Mouse (Mus musculus) embryonic facial prominence, embryonic 14.5 days (tissue): ENCODE measurements at regions not wholly inside any gene's neighbourhood (a gene's known extent, or its start where the extent isn't known, plus 50 kb on each side); places are given as distances from the start of the nearest gene placed in this dataset.
A peak's percentile ranks its signal among the peaks of the same experiment; 100 is the strongest.

Experiments
- ATAC-seq: fragments of 200-750 bp; cut with Nextera tagmentation; 2 replicates; pipeline ENCODE4 v1.8.0; 2017; ENCODE audit warnings: low read depth, moderate number of reproducible peaks, moderate TSS enrichment
- DNase-seq: peaks from one replicate; pipeline ENCODE4 v3.0.0-alpha.2; 2015; ENCODE audit warnings: low spot score
- H3K27ac ChIP-seq: fragments of 300-500 bp; sonication (generic); replicated peaks from 2 replicates; pipeline ENCODE4 v1.5.1; 2014; ENCODE audit warnings: low read depth, mild to moderate bottlenecking, low read length, moderate library complexity
- H3K27me3 ChIP-seq: fragments of 300-500 bp; sonication (generic); replicated peaks from 2 replicates; pipeline ENCODE4 v1.6.1; 2014; ENCODE audit warnings: low read length; ENCODE audit not compliant: control insufficient read depth, insufficient read depth
- H3K36me3 ChIP-seq: fragments of 300-500 bp; sonication (generic); 2 replicates; pipeline ENCODE4 v1.6.1; 2014; ENCODE audit warnings: low read length, mixed read lengths; ENCODE audit not compliant: control insufficient read depth, insufficient read depth
- H3K4me1 ChIP-seq: fragments of 300-500 bp; sonication (generic); 2 replicates; pipeline ENCODE4 v1.6.1; 2014; ENCODE audit warnings: antibody characterized with exemption, low read length; ENCODE audit not compliant: control insufficient read depth, insufficient read depth
- H3K4me2 ChIP-seq: fragments of 300-500 bp; sonication (generic); 2 replicates; pipeline ENCODE4 v1.6.1; 2014; ENCODE audit warnings: low read depth, mild to moderate bottlenecking, low read length, moderate library complexity, mixed read lengths
- H3K4me3 ChIP-seq: fragments of 300-500 bp; sonication (generic); 2 replicates; pipeline ENCODE4 v1.5.1; 2014; ENCODE audit warnings: low read depth, mild to moderate bottlenecking, low read length
- H3K9ac ChIP-seq: fragments of 300-500 bp; sonication (generic); 2 replicates; pipeline ENCODE4 v1.6.1; 2014; ENCODE audit warnings: low read depth, mild to moderate bottlenecking, low read length, moderate library complexity, mixed read lengths
- H3K9me3 ChIP-seq: fragments of 300-500 bp; sonication (generic); 2 replicates; pipeline ENCODE4 v1.6.1; 2016; ENCODE audit warnings: low read length; ENCODE audit not compliant: control insufficient read depth
- WGBS: fragments of 180-500 bp; shearing (Covaris S2); extraction: QIAGEN DNeasy Blood & Tissue Kit; methylation state at CpG from one replicate; pipeline ENCODE4 v1.1.7; 2014; 5-methylcytosine and 5-hydroxymethylcytosine counted together

DNA sequence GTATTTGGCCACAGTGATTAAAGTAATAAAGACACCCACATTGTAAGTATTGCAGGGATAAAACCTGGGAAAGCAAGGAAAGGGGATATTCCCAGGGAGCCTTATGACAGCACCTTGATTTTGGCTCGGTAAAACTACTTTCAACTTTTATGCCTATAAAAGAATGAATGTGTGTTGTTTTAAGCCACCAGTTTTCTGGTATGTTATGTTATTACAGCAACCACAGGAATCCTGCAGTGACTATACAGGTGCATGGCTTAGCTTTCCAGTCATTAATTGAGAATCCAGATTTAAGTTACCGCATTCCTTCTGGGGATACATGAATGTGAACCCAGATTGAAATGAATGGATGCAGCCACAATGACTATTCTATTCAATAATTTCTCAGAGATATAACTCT is 537.2 kb upstream of the Sel1l start:
- no peak overlapping the region for H3K27ac ChIP-seq
- no peaks in the 10 kb centered on the region for H3K9me3 ChIP-seq
- H3K9ac ChIP-seq: no peak overlapping the region
- no peaks in the 10 kb centered on the region for H3K4me1 ChIP-seq
- ATAC-seq (no peak), DNase-seq (peak; percentile 38)
- no peaks in the 10 kb centered on the region for H3K36me3 ChIP-seq
- H3K4me2 ChIP-seq: no peak overlapping the region
- no peak overlapping the region for H3K4me3 ChIP-seq
- 64% methylated on average over 2 of the region's 2 CpGs for WGBS
- no peaks in the 10 kb centered on the region for H3K27me3 ChIP-seq

- H3K4me1 ChIP-seq: no peaks in the 10 kb centered on the region
- no peak overlapping the region for H3K4me3 ChIP-seq
- no peak overlapping the region for H3K27ac ChIP-seq
- no peak overlapping the region for H3K4me2 ChIP-seq
- WGBS: 9% methylated on average over 5 of the region's 5 CpGs
- no peak for ATAC-seq
- H3K9me3 ChIP-seq: no peaks in the 10 kb centered on the region
- no peak overlapping the region for H3K9ac ChIP-seq
- no peaks in the 10 kb centered on the region for H3K27me3 ChIP-seq
- peak; percentile 17 for DNase-seq
- H3K36me3 ChIP-seq: no peaks in the 10 kb centered on the region
Observed at GRCm38 (mm10) chr12:92384266-92384937, 535.4 kb upstream of the Sel1l start.

DNA sequence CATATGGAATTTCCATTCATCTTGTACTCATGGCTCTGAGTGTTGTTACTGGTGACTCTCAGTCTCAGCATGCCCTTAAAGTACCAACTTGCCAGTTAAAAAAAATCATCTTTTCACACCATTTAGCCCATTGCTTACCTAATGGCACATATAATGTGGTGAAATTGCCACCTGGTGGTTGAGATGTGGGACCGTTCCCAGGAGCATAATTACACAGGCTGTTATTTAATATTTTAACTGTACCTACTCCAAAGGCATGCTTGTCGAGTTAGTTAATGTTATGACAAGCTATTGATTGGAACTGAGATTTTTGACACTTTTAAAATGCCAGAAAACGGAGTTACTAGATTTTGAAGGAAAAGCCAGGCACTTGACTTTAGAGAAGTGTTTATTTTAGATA is 530.2 kb upstream of the Sel1l start:
- ATAC-seq: no peak
- H3K9ac ChIP-seq: no peak overlapping the region
- no peaks in the 10 kb centered on the region for H3K9me3 ChIP-seq
- H3K4me3 ChIP-seq: no peak overlapping the region
- WGBS: 43% methylated on average over 3 of the region's 3 CpGs
- H3K27ac ChIP-seq: no peak overlapping the region
- no peak overlapping the region for H3K4me2 ChIP-seq
- no peaks in the 10 kb centered on the region for H3K36me3 ChIP-seq
- no peaks in the 10 kb centered on the region for H3K4me1 ChIP-seq
- H3K27me3 ChIP-seq: no peaks in the 10 kb centered on the region
- DNase-seq: peak; percentile 22

GRCm38 (mm10) chr12:92365926-92366325 is 517.0 kb upstream of the Sel1l start:
- 86% methylated on average over 5 of the region's 5 CpGs for WGBS
- Histone ChIP-seq H3K4me3 (no peak overlapping the region), H3K9ac (no peak overlapping the region), H3K4me2 (no peak overlapping the region), H3K27ac (no peak overlapping the region), H3K27me3 (no peaks in the 10 kb centered on the region), H3K9me3 (no peaks in the 10 kb centered on the region), H3K36me3 (no peaks in the 10 kb centered on the region), H3K4me1 (no peaks in the 10 kb centered on the region)
- DNase-seq (no peak), ATAC-seq (no peak)

GRCm38 (mm10) chr12:92353386-92354257 is 504.7 kb upstream of the Sel1l start:
- H3K36me3 ChIP-seq: no peaks in the 10 kb centered on the region
- ATAC-seq (no peak), DNase-seq (no peak)
- H3K4me2 ChIP-seq: no peak overlapping the region
- H3K27ac ChIP-seq: no peak overlapping the region
- H3K9me3 ChIP-seq: no peaks in the 10 kb centered on the region
- H3K9ac ChIP-seq: no peak overlapping the region
- H3K27me3 ChIP-seq: no peaks in the 10 kb centered on the region
- H3K4me3 ChIP-seq: no peak overlapping the region
- WGBS: 53% methylated on average over 4 of the region's 4 CpGs
- no peaks in the 10 kb centered on the region for H3K4me1 ChIP-seq

GRCm38 (mm10) chr12:92318241-92318640 is 469.3 kb upstream of the Sel1l start:
- Histone ChIP-seq H3K27me3 (no peaks in the 10 kb centered on the region), H3K4me2 (no peak overlapping the region), H3K9ac (no peak overlapping the region), H3K27ac (no peak overlapping the region), H3K36me3 (no peaks in the 10 kb centered on the region), H3K4me3 (no peak overlapping the region), H3K4me1 (no peaks in the 10 kb centered on the region), H3K9me3 (no peaks in the 10 kb centered on the region)
- no peak for ATAC-seq
- peak; percentile 56 for DNase-seq
- WGBS: 53% methylated on average over 1 of the region's 1 CpGs

- H3K4me3 ChIP-seq: no peak overlapping the region
- no peaks in the 10 kb centered on the region for H3K4me1 ChIP-seq
- H3K9ac ChIP-seq: no peak overlapping the region
- DNase-seq (no peak), ATAC-seq (no peak)
- H3K27me3 ChIP-seq: no peaks in the 10 kb centered on the region
- WGBS: 91% methylated on average over 3 of the region's 3 CpGs
- no peak overlapping the region for H3K27ac ChIP-seq
- no peaks in the 10 kb centered on the region for H3K9me3 ChIP-seq
- no peaks in the 10 kb centered on the region for H3K36me3 ChIP-seq
- no peak overlapping the region for H3K4me2 ChIP-seq
Observed at GRCm38 (mm10) chr12:92317609-92318008, 468.7 kb upstream of the Sel1l start.

DNA sequence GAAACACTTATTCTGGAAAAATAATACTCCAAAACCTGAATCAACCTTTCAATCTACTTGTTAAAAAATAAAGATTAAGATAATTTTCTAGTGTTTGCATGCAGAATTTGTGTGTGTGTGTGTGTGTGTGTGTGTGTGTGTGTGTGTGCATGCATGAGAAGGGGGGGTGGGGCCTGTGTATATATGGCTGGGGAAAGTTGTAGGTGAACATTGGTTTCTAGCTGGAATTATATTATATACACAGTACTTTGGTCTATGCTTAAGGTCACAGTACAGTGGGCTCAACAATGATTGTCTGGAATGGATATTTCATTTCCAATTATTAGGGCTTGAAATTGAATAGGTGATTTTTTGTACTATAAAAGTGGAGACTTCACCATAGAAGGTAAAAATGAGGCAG is 467.3 kb upstream of the Sel1l start:
- no peak overlapping the region for H3K9ac ChIP-seq
- no peak for ATAC-seq
- H3K9me3 ChIP-seq: no peaks in the 10 kb centered on the region
- no peak overlapping the region for H3K4me3 ChIP-seq
- no peaks in the 10 kb centered on the region for H3K4me1 ChIP-seq
- H3K27ac ChIP-seq: no peak overlapping the region; the same call in 1 of the 2 replicates
- no peaks in the 10 kb centered on the region for H3K27me3 ChIP-seq
- H3K36me3 ChIP-seq: no peaks in the 10 kb centered on the region
- DNase-seq: no peak
- H3K4me2 ChIP-seq: no peak overlapping the region

- no peak overlapping the region for H3K4me2 ChIP-seq
- H3K27me3 ChIP-seq: no peaks in the 10 kb centered on the region
- H3K4me3 ChIP-seq: no peak overlapping the region
- H3K4me1 ChIP-seq: no peaks in the 10 kb centered on the region
- H3K9me3 ChIP-seq: no peaks in the 10 kb centered on the region
- no peaks in the 10 kb centered on the region for H3K36me3 ChIP-seq
- no peak overlapping the region for H3K9ac ChIP-seq
- no peak for DNase-seq
- WGBS: 83% methylated on average over 2 of the region's 2 CpGs
- H3K27ac ChIP-seq: no peak overlapping the region
- ATAC-seq: no peak
Observed at GRCm38 (mm10) chr12:92315820-92316219, 466.9 kb upstream of the Sel1l start.
